Mouse (Mus musculus): ENCODE measurements around the gene Klf4.

The Klf4 gene

DNA sequence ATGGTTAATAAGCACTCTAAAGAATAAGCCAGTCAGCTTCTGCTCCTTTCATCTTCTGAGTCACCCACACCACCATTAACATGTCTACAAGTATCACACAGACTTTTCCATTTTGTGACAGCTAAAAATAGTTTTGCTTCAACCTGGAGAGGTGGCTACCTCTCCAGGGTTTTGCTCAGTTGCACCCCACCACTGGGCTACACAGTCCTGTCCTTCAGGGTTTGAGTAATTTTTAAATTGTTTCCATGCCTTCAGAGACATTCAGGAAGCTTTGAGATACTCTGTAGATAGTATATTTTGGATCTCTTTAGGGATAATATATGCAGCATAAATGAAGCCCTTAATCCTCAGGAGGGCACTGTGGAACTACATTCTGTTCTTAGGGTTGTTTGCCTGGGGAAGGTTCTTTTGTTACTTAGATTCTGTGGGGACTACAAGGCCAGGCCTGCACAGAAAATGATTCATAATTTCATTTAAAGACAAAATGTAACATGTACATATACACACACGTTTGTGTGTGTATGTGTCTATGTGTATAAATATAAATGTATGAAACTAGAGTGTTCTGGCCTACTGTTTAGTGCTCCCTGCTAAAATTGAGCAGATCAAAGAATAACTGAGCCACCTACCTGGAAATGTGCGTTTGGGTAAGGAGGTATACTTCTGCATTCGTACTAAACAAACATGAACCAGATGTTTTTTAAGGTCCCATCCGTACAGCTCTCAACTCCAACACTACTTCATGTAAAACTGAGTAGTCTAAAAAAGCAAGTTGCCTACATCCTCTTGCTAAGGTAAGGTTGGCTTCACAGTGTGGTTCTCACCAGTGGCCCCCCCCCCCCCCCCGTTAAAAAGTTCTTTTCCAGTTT, 5.8 kb downstream of the Klf4 start:
- in situ Hi-C loops (cut with MboI) = no loop called here

DNA sequence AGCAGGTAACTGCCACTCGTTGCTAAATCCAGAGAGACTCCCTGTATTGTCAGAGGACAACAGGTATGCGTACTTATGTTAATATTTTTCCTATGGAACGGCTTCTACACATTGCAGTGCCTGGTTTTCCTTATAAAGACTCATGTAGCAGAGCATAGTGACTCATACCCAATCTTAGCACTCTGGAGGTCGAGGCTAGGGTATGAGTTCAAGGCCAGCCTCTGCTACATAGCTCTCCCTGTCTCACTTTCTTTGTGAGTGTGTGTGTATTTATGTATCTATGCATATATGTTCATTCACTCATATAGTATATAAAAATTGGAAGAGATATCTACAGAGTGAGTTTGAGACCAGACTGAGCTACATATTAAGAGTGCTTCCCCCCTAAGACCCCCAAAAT, 8.3 kb downstream of the Klf4 start:
- in situ Hi-C loops (cut with MboI) = loop anchor here (25.0 kb wide), 2 partner anchors 963 to 1163 kb away; no protein-coding TSS in a partner anchor

DNA sequence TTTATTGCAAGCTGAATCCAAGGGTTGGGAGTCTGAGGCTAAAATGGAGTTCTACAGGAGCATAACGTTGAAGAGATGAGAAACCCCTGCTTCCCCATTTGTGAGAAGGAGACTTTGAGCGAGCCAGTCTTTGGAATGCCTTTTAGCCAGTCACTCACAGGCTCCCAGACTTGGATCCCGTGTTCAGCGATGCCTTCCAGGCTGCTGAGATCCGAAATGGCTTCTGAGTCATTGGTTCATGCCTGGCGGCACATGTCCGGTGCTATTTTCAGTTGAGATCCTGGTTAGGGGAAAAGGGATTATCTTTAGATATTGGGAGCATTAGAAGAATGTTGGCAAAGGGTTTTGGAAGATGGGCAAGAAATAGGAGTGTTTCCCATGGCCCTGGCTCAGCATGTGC, 14.8 kb downstream of the Klf4 start:
- in situ Hi-C loops (cut with MboI) = loop anchor here (10.0 to 25.0 kb wide), 3 partner anchors 707 to 1170 kb away; no protein-coding TSS in a partner anchor

DNA sequence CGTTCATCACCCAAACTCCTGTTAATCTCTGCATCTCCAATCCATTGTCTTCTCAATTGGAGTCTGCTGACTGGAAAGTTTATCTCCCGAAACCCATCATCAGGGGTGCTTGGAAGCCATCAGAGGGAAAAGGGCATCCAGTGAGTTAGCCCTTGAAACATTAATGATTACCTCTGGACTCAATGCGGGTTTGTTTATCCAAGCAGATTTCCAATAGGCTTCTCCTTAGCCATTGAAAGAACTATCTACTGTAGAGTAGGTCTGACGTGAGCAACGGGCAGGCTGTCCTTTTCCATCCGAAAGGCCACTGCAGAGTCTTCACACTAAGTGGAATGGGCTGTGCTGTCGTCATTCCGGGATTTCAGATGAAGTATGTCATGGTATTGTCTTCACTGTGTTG, 16.2 kb downstream of the Klf4 start:
- in situ Hi-C loops (cut with MboI) = loop anchor here (10.0 to 25.0 kb wide), 3 partner anchors 709 to 1171 kb away; no protein-coding TSS in a partner anchor

DNA sequence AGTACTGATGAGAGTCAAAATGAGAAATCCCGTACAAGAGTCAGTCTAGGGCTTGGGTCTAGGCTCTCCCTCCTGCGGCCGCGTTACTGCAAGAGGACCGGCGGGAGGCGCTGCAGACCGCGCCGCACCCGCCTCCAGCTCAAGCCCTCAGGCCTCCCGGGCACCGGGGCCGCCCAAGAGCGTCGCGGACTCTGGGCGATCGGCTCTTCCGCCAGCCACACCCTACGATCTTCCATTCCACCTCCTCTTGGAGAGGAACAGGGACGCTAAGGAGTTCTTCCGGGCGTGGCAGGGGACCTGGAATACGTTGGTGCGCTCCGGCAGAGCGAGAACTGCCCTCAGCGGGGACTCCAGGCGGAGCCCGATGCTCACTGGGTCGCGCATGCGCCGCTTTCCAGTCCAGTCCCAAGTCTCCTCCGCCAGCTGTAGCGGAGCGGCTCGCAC, 17.5 kb downstream of the Klf4 start:
- in situ Hi-C loops (cut with MboI) = loop anchor here (10.0 to 25.0 kb wide), 3 partner anchors 710 to 1173 kb away; no protein-coding TSS in a partner anchor

DNA sequence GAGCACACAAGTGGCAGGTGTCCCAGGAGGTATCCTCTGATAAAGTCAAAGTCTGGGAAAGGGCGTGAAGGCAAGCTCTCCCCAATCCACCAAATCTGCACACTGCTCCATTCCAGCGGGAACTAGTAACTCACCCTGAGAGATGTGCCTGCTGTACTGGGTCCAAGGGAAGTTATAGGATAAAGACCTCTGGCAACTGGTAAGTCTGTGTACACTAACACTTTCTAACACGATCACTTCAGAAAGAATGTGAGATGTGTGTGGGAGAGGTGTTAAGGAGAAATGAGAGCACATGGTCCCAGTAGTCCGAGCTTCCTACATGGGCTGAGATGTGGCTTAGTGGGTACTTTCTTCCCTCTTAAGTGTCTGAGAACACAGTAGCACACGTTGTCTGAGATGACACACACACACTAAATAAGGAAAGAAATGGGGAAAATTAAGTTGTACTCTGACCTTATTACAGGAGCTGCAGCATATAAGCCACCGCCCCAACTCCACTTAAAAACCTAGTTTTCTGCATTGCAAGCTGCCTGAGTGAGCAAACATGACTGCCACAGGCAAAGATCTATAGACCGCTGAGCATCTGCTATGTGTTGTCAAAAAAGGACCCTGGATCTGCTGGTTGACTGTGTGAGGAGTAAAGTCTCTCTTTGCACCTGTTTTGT, 18.5 kb downstream of the Klf4 start:
- in situ Hi-C loops (cut with MboI) = loop anchor here (10.0 to 25.0 kb wide), 3 partner anchors 711 to 1174 kb away; no protein-coding TSS in a partner anchor

DNA sequence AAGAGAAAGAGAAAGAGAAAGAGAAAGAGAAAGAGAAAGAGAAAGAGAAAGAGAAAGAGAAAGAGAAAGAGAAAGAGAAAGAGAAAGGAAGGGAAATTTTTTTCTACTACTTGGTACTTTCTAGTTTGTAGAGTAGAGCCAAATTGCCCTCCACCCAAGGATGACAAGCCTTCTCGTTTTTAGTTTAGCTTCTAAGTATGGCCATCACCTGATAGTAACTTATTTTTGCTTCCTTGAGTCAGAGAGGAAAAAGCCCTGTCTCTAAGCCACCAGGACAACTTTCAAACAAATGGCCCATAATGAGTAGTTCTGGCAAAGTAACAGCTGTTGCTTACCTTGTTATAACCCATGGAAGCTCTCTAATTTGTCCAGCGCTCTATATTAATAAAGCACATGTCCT, 20.9 kb downstream of the Klf4 start:
- in situ Hi-C loops (cut with MboI) = loop anchor here (10.0 to 25.0 kb wide), 3 partner anchors 713 to 1176 kb away; no protein-coding TSS in a partner anchor

DNA sequence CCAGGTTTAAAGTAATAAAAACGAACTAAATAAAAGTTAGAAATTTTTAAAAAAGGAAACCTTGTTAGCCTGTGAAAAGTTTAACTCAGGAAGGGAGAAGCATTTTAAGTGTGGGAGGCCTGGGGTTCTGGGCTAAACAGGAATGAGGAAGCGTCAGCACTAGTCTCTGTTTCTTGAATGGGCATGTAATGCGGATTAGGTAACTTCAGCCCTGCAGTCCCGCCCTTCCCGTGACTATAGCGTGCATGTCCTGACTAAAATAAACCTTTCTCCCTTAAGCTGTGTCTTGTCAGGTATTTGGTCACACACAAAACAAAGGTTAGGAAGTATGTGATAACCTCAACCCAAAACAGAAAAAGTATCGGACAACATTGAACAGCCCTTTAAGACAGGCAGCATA, 23.6 kb downstream of the Klf4 start:
- in situ Hi-C loops (cut with MboI) = loop anchor here (25.0 kb wide), 2 partner anchors 979 to 1179 kb away; no protein-coding TSS in a partner anchor

DNA sequence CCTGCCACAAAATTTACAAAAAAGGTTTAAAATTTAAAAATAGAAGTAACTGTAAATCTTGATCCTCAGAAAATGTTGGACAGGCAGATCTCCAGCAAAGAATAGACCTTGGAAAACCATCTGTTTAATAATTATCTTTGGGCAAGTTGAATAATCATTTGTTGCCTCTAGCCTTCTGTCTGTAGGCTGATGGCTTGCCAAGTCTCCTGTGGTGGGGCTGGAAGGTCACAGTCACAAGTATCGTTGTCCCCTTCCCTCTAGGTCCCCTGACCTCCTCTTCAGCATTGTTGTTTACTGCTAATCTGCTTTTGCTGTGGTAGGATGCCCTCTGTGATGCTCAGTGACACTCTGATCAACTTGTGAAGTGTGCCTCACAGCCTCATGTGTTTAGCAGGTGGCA, 33.6 kb downstream of the Klf4 start:
- in situ Hi-C loops (cut with MboI) = no loop called here

DNA sequence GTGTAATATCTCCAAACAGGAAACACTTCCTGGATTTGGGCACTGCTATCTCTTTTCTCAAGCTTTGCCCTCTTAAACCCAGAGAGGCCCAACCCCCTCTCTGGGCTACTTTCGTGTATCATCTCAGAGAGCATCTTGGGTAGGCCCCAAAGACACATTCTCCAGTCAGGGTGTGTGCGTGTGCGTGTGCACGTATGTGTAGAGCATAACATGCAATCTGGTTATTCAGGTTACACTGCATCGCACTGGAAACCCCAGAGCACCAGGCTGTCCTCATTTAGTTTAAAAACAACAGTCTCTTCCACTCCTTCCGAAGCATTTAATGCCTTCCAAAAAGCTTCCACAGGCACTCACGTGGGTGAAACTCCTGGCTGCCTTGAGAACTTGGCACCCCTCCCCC, 35.9 kb downstream of the Klf4 start:
- in situ Hi-C loops (cut with MboI) = no loop called here

DNA sequence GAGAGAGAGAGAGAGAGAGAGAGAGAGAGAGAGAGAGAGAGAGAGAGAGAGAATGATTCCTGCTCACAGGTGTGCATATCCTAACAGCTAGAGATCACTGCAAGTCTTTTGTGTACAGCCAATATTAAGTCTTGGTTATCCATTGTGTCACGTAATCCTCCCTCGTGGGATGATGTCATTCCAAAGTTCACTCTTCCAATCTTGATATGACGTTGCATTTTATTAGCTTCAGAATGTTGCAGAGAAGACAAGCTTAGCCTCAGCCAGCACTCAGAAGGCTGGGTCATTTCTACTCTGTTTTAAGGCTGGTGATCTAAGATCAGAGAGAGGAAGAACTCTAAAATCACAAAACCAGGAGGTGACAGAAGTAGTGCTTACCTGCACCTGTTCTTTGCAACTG, 39.0 kb downstream of the Klf4 start:
- in situ Hi-C loops (cut with MboI) = no loop called here

DNA sequence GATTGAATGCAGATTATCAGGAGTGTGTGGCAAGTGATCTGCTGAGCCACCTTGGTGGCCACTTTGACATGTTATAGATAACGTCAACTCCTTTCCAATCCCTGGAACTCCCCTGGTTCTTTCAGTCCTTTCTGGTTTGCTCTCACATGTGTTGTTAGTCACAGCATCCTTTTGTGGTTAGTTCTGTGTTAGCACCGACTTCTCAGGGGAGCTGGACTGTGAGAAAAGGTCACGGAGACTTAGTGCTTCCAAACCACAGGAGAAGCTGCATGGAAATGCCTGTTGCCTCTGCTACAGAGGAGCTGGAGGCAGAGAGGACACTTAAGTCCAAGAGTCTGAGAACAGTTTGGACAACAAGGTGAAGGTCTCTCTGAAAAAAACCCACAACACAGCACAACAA, 42.9 kb downstream of the Klf4 start:
- in situ Hi-C loops (cut with MboI) = no loop called here

DNA sequence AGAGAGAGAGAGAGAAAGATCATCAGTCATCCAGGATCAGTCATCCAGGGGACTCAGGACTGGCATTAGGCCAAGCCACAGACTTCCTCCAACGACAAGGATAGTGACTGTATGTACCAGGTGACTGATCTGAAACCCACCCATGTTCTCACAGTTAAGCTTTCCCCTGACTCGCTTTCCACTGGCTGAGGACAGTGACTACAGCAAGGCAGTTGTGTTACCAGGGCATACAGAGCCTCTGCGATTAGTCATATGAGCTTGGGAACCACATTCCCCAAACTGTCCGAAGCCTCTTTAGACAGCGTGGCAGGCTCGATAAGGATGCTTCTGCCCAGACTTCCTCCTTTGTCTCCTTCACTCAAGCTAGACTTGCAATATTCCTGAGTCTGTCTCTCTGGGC, 43.7 kb downstream of the Klf4 start:
- in situ Hi-C loops (cut with MboI) = no loop called here

DNA sequence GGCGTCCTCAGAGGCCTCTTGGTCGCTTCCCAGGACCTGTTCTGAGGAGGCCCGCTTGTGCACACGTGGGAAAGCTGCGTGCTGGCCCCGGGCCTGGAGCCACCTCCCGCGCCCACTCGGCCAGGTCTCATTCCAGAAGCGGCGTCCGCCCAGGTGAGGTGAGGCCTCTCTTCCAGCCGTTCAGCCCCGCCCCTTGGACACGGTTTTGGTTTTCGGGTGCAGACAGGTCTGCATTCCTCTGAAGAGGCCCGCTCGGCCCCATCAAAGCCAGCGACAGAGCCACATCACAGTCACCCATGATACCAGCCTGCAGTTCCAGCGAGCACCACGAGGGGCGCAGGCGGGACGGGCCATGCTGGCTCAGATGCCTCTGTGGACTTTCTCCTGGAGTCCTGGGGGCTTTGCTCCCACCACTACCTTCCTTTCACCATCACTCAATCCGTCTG, 51.9 kb downstream of the Klf4 start:
- in situ Hi-C loops (cut with MboI) = no loop called here

DNA sequence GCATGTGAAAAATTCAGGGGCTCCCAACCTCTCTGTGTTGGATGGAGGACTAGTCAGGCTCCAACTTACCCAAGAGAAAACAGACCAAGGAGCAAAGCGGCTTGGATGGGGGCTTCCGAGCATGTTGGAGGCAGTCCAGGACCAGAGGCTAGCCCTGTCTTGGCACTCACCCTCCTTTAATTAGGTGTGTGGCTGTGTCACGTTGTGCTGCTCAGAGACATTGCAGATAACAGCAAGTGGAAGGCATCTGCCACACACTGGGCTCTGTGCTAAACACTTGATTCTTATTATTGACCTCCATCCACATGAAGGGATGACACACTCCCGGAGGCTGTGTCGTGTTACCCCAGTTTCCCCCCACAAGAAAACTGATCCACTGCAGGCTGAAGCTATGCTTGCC, 53.9 kb downstream of the Klf4 start:
- in situ Hi-C loops (cut with MboI) = no loop called here

DNA sequence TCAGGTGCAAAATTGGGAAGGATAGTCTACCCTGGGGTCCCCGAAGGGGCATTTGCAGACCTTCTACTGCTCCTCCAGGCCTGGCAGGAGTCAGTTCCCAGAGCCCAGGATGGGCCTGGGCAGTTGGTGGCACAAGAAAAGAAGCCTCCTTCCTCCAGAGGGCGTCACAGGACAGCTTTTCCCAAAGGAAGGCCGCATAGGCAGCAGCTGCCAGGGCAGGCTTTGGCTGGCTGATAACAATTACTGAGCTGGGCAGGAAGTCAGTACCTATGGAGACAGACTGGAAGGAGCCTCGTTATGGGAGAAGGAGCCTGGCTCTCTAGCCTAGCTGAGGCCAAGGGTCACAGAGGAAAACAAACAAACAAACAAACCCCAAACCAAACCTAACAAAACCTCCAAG, 54.3 kb downstream of the Klf4 start:
- in situ Hi-C loops (cut with MboI) = no loop called here

DNA sequence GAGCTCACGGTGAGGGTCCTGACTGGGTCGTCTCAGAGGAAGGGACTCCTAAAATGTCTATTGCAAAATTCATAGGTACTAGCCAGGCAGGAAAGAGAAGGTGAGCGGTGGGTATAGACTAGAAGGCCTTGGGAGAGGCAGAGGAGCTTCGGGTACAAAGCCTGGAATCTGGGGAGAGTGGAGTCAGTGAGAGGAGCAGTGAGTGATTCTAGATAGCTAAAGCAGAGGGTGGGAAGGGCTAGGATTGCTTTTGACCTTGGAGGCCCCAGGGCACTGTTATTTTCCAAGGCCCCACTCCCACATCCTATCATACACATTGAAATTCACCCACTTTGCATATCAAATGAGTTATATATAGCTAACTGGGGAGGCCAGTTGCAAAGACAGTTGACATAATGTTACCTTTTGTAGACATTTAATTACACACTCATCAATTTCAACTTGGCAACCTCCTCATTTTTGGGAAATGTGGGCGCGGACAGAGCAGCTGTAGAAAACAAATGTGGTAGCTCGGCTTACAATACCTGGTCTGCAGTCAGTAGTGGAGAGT, 55.0 kb downstream of the Klf4 start:
- in situ Hi-C loops (cut with MboI) = no loop called here

Measured in mature B cell (primary cell).